Mouse (Mus musculus) kidney, embryonic 14.5 days (tissue): ENCODE data around the gene Trpd52l3. TPM values are rescaled to one million over a fixed set of nuclear protein-coding genes. Genes with fewer than 3 reads are reported as not detected.

ENCODE experiments used
- ATAC-seq: fragments of 200-750 bp; cut with Nextera tagmentation; 2 replicates; pipeline ENCODE4 v1.8.0; 2017; ENCODE audit warnings: moderate number of reproducible peaks, mild to moderate bottlenecking, moderate TSS enrichment, moderate library complexity; ENCODE audit not compliant: low FRiP score, low TSS enrichment
- H3K27ac ChIP-seq: fragments of 300-500 bp; sonication (generic); 2 replicates; pipeline ENCODE4 v1.5.1; 2014; ENCODE audit warnings: low read depth, mild to moderate bottlenecking, low read length, moderate library complexity, mixed read lengths
- H3K27me3 ChIP-seq: fragments of 300-500 bp; sonication (generic); 2 replicates; pipeline ENCODE4 v1.6.1; 2014; ENCODE audit warnings: mild to moderate bottlenecking, low read length; ENCODE audit not compliant: control insufficient read depth, insufficient read depth
- H3K36me3 ChIP-seq: fragments of 300-500 bp; sonication (generic); 2 replicates; pipeline ENCODE4 v1.6.1; 2014; ENCODE audit warnings: low read length, mixed read lengths; ENCODE audit not compliant: control insufficient read depth, insufficient read depth
- H3K4me1 ChIP-seq: fragments of 300-500 bp; sonication (generic); 2 replicates; pipeline ENCODE4 v1.6.1; 2014; ENCODE audit warnings: low read length, mixed read lengths; ENCODE audit not compliant: control insufficient read depth, insufficient read depth
- H3K4me2 ChIP-seq: fragments of 300-500 bp; sonication (generic); replicated peaks from 2 replicates; pipeline ENCODE4 v1.6.1; 2014; ENCODE audit warnings: low read depth, mild to moderate bottlenecking, low read length
- H3K4me3 ChIP-seq: fragments of 300-500 bp; sonication (generic); 2 replicates; pipeline ENCODE4 v1.5.1; 2014; ENCODE audit warnings: mild to moderate bottlenecking, low read length
- H3K9ac ChIP-seq: fragments of 300-500 bp; sonication (generic); 2 replicates; pipeline ENCODE4 v1.6.1; 2014; ENCODE audit warnings: low read depth, mild to moderate bottlenecking, low read length, moderate library complexity
- H3K9me3 ChIP-seq: fragments of 300-500 bp; sonication (generic); 2 replicates; pipeline ENCODE4 v1.6.1; 2016; ENCODE audit warnings: low read length; ENCODE audit not compliant: control insufficient read depth
- WGBS: fragments of 180-500 bp; shearing (Covaris S2); extraction: QIAGEN DNeasy Blood & Tissue Kit; methylation state at CpG from one replicate; pipeline ENCODE4 v1.1.7; 2014; 5-methylcytosine and 5-hydroxymethylcytosine counted together
- polyA plus RNA-seq: library from polyadenylated mRNA; unstranded; fragments of >200 nt; fragmentation: Nextera tagmentation; extraction: Ambion mirVana; gene quantifications from 2 replicates; pipeline ENCODE4 v1.2.1, GENCODE M21; 2014

Trpd52l3 gene
- polyA plus RNA-seq, 1 experiment from 2014 or later: not detected

DNA sequence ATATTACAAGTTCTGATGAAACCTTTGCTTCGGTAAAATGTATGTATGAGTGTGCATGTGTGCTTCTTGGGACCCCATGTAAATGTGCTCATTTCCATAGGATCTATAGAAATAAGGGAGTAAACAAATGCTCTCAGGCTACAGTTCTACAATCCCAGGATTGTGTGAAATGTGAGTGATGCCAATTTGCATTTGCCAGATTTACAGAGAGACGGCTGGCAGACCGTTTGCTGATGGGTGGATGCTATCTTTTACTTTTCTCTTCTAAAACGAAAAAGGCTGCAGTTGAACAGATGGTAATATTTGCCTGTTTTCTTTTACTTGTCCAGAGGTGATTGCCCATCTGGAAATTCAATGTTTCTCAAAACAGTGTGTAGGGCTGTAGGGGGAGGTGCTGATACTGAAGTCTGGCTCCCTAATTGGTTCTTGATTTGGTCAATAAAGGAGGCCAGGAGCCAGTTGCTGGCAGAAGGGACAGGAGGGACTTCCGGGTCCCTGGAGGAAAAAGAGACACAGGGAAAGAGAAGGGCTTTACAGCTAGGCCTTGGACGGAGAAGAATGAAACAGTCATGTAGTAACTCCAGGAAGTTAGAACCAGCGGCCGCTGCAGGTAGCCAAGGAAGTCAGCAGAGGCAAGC lies 24.0 kb upstream of the Trpd52l3 start:
- Histone ChIP-seq H3K4me1 (0 out of 2 replicates have a peak, but pooled peaks cover 9% of the 10 kb centered on the region), H3K9ac (no peak overlapping the region), H3K4me3 (no peak overlapping the region), H3K36me3 (no peaks in the 10 kb centered on the region), H3K4me2 (no peak overlapping the region), H3K27me3 (no peaks in the 10 kb centered on the region), H3K9me3 (no peaks in the 10 kb centered on the region), H3K27ac (no peak overlapping the region)
- ATAC-seq: no peak
- whole genome bisulfite sequencing: 79% methylated on average over 8 of the region's 8 CpGs

GRCm38 (mm10) chr19:29984208-29985005 lies 19.2 kb upstream of the Trpd52l3 start:
- ATAC-seq: peak; percentile 90
- H3K4me1 ChIP-seq: 0 out of 2 replicates have a peak, but pooled peaks cover 11% of the 10 kb centered on the region
- WGBS: 35% methylated on average over 16 of the region's 16 CpGs
- no peak overlapping the region for H3K4me3 ChIP-seq
- no peaks in the 10 kb centered on the region for H3K9me3 ChIP-seq
- no peak overlapping the region for H3K9ac ChIP-seq
- peak overlapping the region; percentile 82; the same call in 1 of the 2 replicates for H3K27ac ChIP-seq
- 0 out of 2 replicates have a peak overlapping the region, but pooled peaks have one; percentile 19 for H3K4me2 ChIP-seq
- no peaks in the 10 kb centered on the region for H3K27me3 ChIP-seq
- no peaks in the 10 kb centered on the region for H3K36me3 ChIP-seq

- H3K4me2 ChIP-seq: no peak overlapping the region
- H3K27ac ChIP-seq: no peak overlapping the region
- no peak for ATAC-seq
- H3K9ac ChIP-seq: no peak overlapping the region
- no peaks in the 10 kb centered on the region for H3K36me3 ChIP-seq
- 88% methylated on average over 12 of the region's 12 CpGs for WGBS
- H3K27me3 ChIP-seq: no peaks in the 10 kb centered on the region
- H3K9me3 ChIP-seq: no peaks in the 10 kb centered on the region
- H3K4me1 ChIP-seq: 0 out of 2 replicates have a peak, but pooled peaks cover 11% of the 10 kb centered on the region
- H3K4me3 ChIP-seq: no peak overlapping the region
Observed at GRCm38 (mm10) chr19:29986464-29987091, 17.0 kb upstream of the Trpd52l3 start.

DNA sequence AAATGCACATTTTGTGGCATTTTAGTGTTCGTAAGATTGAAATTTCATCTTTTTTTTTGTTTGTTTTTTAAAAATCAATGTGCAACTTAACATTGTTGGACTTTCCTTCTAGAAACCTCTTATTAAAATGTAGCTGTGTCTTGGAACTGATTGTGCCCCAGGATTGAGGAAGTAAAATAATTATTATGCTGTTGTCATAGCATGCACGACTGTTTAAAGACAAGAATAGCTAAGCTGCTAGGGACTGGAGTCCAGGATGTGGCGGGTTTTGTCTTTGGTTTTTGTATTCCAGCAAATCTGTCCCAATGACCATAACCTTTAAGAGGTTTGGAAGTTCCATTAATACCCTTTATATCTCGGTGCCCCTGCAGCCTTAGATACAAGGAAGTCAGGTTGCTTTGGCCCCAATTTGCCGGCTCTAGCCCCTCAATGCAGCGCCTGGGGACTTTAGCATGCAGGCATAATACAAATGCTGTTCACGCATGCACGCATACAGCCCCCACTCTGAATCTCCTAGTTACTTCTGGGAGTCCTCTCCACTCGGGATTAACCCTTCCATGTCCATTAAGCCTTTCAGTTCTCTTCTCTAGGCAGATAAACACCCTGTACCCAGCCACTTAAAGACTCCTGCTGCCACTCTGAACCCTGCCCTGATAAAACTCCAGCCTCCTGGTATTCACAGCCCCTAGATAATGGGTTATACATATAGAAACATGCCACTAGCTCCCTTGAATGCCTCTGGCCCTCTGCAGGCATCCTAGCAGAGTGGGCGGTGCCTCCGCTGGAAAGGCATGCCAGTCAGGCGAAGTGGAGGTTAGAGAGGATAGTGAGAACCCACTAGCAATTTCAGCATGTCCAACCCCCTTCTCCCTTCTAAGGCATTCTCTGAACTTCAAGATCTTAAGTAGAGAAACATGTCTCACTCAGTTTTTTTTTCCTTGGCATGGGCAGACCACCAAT lies 2.9 kb upstream of the Trpd52l3 start:
- WGBS: 69% methylated on average over 12 of the region's 12 CpGs
- no peak overlapping the region for H3K4me3 ChIP-seq
- no peaks in the 10 kb centered on the region for H3K36me3 ChIP-seq
- no peak for ATAC-seq
- H3K4me2 ChIP-seq: no peak overlapping the region
- no peak overlapping the region for H3K27ac ChIP-seq
- H3K4me1 ChIP-seq: no peaks in the 10 kb centered on the region
- H3K9ac ChIP-seq: no peak overlapping the region
- no peaks in the 10 kb centered on the region for H3K9me3 ChIP-seq
- no peaks in the 10 kb centered on the region for H3K27me3 ChIP-seq

DNA sequence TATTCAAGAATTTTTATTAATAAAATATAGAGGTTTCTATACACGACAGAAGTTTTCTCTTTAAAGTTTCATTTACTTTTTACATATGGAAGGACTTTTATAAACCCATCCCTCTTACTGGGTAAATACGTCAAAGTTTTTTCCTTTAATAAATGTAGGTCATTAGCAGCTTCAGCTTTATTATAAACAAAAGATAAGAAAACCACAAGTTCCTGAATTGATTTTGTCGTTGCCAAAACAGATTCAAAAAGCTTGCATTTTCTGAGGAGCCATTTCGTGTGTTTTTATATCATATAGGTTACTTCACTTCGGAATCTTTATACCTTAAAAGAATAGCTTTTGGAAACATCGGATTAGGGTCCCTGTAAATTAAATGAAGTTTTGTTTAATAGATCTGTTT lies 2.0 kb upstream of the Trpd52l3 start:
- H3K4me2 ChIP-seq: no peak overlapping the region
- H3K4me1 ChIP-seq: no peaks in the 10 kb centered on the region
- H3K27me3 ChIP-seq: no peaks in the 10 kb centered on the region
- H3K4me3 ChIP-seq: no peak overlapping the region
- H3K9ac ChIP-seq: no peak overlapping the region
- WGBS: 88% methylated on average over 6 of the region's 6 CpGs
- no peak overlapping the region for H3K27ac ChIP-seq
- no peak for ATAC-seq
- no peaks in the 10 kb centered on the region for H3K9me3 ChIP-seq
- no peaks in the 10 kb centered on the region for H3K36me3 ChIP-seq

DNA sequence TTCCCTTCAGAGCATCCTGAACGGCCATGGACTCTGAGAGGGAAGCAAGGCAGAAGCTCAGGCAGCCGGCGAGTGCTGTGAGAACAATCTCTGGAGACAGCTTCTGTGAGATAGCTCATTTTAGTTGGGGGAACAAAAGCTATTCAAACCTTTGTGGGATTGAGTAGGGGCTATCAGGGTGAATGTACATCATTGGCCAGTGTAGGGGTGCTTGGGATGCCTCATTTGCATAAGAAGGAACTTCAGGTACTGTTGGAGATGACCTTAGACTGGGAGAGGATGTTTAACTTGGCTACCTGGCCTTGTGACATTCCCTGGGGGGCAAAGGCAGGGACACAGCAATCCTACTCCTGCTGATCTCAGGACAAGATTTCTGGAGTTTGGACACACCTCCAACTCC lies 2.8 kb downstream of the Trpd52l3 start:
- Histone ChIP-seq H3K9ac (no peak overlapping the region), H3K4me3 (no peak overlapping the region), H3K27ac (no peak overlapping the region), H3K27me3 (no peaks in the 10 kb centered on the region), H3K4me2 (no peak overlapping the region), H3K4me1 (no peaks in the 10 kb centered on the region), H3K9me3 (no peaks in the 10 kb centered on the region), H3K36me3 (no peaks in the 10 kb centered on the region)
- 84% methylated on average over 3 of the region's 3 CpGs for WGBS
- no peak for ATAC-seq

- WGBS: 62% methylated on average over 13 of the region's 13 CpGs
- no peak for ATAC-seq
- no peak overlapping the region for H3K4me2 ChIP-seq
Observed at GRCm38 (mm10) chr19:30010520-30011296, 7.1 kb downstream of the Trpd52l3 start.

DNA sequence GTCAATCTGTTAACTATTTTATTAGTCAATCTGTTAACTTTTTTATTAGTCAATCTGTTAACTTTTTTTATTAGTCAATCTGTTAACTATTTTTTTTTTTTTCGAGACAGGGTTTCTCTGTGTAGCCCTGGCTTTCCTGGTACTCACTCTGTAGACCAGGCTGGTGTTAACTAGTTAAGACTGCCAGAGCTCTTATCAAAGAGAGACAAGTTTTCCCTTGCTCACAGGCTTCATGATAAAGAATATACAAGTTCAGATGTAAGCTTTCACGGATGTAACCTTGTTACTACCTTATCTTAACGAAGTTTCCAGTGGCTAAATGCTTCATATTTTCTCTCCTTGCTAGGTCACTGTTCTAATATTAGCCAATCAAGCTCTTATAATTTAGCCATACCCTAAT lies 10.7 kb downstream of the Trpd52l3 start:
- H3K4me2 ChIP-seq: no peak overlapping the region
- 83% methylated on average over 3 of the region's 3 CpGs for WGBS
- H3K9me3 ChIP-seq: no peaks in the 10 kb centered on the region
- ATAC-seq: no peak
- no peaks in the 10 kb centered on the region for H3K27me3 ChIP-seq
- H3K4me3 ChIP-seq: no peak overlapping the region
- H3K27ac ChIP-seq: no peak overlapping the region
- no peaks in the 10 kb centered on the region for H3K4me1 ChIP-seq
- no peaks in the 10 kb centered on the region for H3K36me3 ChIP-seq
- no peak overlapping the region for H3K9ac ChIP-seq

More at GRCm38 (mm10) chr19:30010520-30011296, 7.1 kb downstream of the Trpd52l3 start:
- H3K27me3 ChIP-seq: no peaks in the 10 kb centered on the region
- no peaks in the 10 kb centered on the region for H3K9me3 ChIP-seq
- H3K36me3 ChIP-seq: no peaks in the 10 kb centered on the region
- no peaks in the 10 kb centered on the region for H3K4me1 ChIP-seq
- no peak overlapping the region for H3K9ac ChIP-seq
- H3K27ac ChIP-seq: no peak overlapping the region
- H3K4me3 ChIP-seq: no peak overlapping the region
